Mouse (Mus musculus) lung, postnatal 0 days (tissue): ENCODE results near the gene Pparg.

Experiments used
- CTCF ChIP-seq: IDR thresholded peaks from 2 replicates; pipeline ENCODE4 v1.5.1; 2016; ENCODE audit warnings: antibody characterized with exemption, mild to moderate bottlenecking
- EP300 ChIP-seq: IDR thresholded peaks from 2 replicates; pipeline ENCODE4 v1.6.1; 2016; ENCODE audit warnings: antibody characterized with exemption, mild to moderate bottlenecking, control low read depth

GRCm38 (mm10) chr6:115420963-115421362 lies 60.2 kb downstream of the Pparg start:
- TF ChIP-seq CTCF (no peak), EP300 (0 out of 2 replicates have a peak, but pooled peaks have one; percentile 33)
